Mouse (Mus musculus): Measurements from ENCODE around the gene Wwc2. TPM values are rescaled to one million over a fixed set of nuclear protein-coding genes. Genes with fewer than 3 reads are reported as not detected.

Wwc2 gene
- polyA plus RNA-seq, 1 experiment from 2014 or later, result 12.7 TPM

- Histone ChIP-seq H3K4me1 (ENCODE audit: control insufficient read depth, insufficient read depth, low read length) (no peaks in the 10 kb centered on the region), H3K27ac (replicated peaks; ENCODE audit: low read depth, low read length) (no peak overlapping the region), H3K4me2 (ENCODE audit: low read depth, low read length) (no peak overlapping the region), H3K36me3 (ENCODE audit: control insufficient read depth, insufficient read depth, low read length) (peaks cover 9% of the 10 kb centered on the region; the same call in 1 of the 2 replicates), H3K9ac (ENCODE audit: low read depth, low read length) (no peak overlapping the region), H3K4me3 (ENCODE audit: low read depth, low read length) (no peak overlapping the region), H3K9me3 (ENCODE audit: control insufficient read depth, low read length) (peaks cover under 1% of the 10 kb centered on the region; the same call in 1 of the 2 replicates), H3K27me3 (replicated peaks; ENCODE audit: control insufficient read depth, insufficient read depth, low read length) (no peaks in the 10 kb centered on the region)
- DNase-seq (ENCODE audit: low spot score), result no peak
- WGBS, result 90% methylated on average over 7 of the region's 7 CpGs
- no peak for ATAC-seq (ENCODE audit: low read depth)
Observed at GRCm38 (mm10) chr8:47914946-47915345, 75.8 kb downstream of the Wwc2 start.

DNA sequence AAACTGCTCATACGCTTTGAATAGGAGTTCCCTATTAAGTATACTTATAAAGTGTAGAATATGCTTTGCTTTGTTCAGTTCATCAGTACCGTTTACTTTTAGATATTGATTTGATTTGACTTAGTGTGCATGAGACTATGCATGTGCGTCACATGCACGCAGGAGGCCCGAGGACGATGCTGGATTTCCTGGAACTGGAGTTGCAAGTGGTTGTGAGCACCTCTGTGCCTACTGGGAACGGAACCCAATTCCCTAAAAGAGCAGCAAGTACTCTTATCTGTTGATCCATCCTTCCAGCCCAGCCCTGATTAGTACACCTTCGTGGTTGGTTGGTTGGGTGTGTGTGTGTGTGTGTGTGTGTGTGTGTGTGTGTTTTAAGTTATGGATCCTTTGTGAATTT lies 76.6 kb downstream of the Wwc2 start:
- Histone ChIP-seq H3K4me2 (ENCODE audit: low read depth, low read length) (no peak overlapping the region), H3K9ac (ENCODE audit: low read depth, low read length) (no peak overlapping the region), H3K9me3 (ENCODE audit: control insufficient read depth, low read length) (peaks cover 7% of the 10 kb centered on the region), H3K27ac (replicated peaks; ENCODE audit: low read depth, low read length) (no peak overlapping the region), H3K4me3 (ENCODE audit: low read depth, low read length) (no peak overlapping the region), H3K4me1 (ENCODE audit: control insufficient read depth, insufficient read depth, low read length) (no peaks in the 10 kb centered on the region), H3K36me3 (ENCODE audit: control insufficient read depth, insufficient read depth, low read length) (0 out of 2 replicates have a peak, but pooled peaks cover 6% of the 10 kb centered on the region), H3K27me3 (replicated peaks; ENCODE audit: control insufficient read depth, insufficient read depth, low read length) (no peaks in the 10 kb centered on the region)
- WGBS, result 90% methylated on average over 8 of the region's 8 CpGs
- DNase-seq (ENCODE audit: low spot score), result no peak
- ATAC-seq (ENCODE audit: low read depth), result no peak

GRCm38 (mm10) chr8:47913621-47914020 lies 77.1 kb downstream of the Wwc2 start:
- no peak overlapping the region for H3K4me3 ChIP-seq (ENCODE audit: low read depth, low read length)

GRCm38 (mm10) chr8:47909681-47910080 lies 81.0 kb downstream of the Wwc2 start:
- Histone ChIP-seq H3K4me1 (ENCODE audit: control insufficient read depth, insufficient read depth, low read length) (no peaks in the 10 kb centered on the region), H3K9ac (ENCODE audit: low read depth, low read length) (no peak overlapping the region), H3K9me3 (ENCODE audit: control insufficient read depth, low read length) (peaks cover 7% of the 10 kb centered on the region), H3K27ac (replicated peaks; ENCODE audit: low read depth, low read length) (no peak overlapping the region), H3K36me3 (ENCODE audit: control insufficient read depth, insufficient read depth, low read length) (no peaks in the 10 kb centered on the region), H3K4me3 (ENCODE audit: low read depth, low read length) (no peak overlapping the region), H3K27me3 (replicated peaks; ENCODE audit: control insufficient read depth, insufficient read depth, low read length) (no peaks in the 10 kb centered on the region), H3K4me2 (ENCODE audit: low read depth, low read length) (no peak overlapping the region)
- WGBS, result 97% methylated on average over 11 of the region's 11 CpGs
- ATAC-seq (ENCODE audit: low read depth) (no peak), DNase-seq (ENCODE audit: low spot score) (no peak)

More at GRCm38 (mm10) chr8:47913621-47914020, 77.1 kb downstream of the Wwc2 start:
- WGBS, result 89% methylated on average over 9 of the region's 9 CpGs
- Histone ChIP-seq H3K9ac (ENCODE audit: low read depth, low read length) (no peak overlapping the region), H3K4me2 (ENCODE audit: low read depth, low read length) (no peak overlapping the region), H3K4me1 (ENCODE audit: control insufficient read depth, insufficient read depth, low read length) (no peaks in the 10 kb centered on the region), H3K9me3 (ENCODE audit: control insufficient read depth, low read length) (peaks cover 7% of the 10 kb centered on the region), H3K27ac (replicated peaks; ENCODE audit: low read depth, low read length) (no peak overlapping the region), H3K27me3 (replicated peaks; ENCODE audit: control insufficient read depth, insufficient read depth, low read length) (no peaks in the 10 kb centered on the region), H3K36me3 (ENCODE audit: control insufficient read depth, insufficient read depth, low read length) (0 out of 2 replicates have a peak, but pooled peaks cover 2% of the 10 kb centered on the region)
- no peak for ATAC-seq (ENCODE audit: low read depth)
- DNase-seq (ENCODE audit: low spot score), result no peak

DNA sequence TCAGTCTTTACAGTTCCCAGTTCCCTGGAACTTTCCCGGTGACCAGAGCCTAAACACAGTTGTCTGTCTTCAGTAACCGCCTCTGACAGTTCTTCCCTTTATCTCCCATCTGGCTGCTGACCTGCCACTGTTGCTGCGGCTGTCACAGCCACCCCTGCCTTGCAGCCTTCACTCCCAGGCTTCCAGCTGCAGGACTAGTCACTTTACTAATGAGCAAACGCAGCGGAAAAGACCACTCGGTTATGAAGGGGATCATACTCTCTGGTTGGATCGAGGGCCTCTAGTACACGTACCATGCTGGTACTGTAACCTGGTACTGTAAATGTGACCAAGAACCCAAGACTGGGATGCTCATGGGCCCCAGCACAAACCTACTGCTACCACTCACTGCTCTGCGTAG lies 83.7 kb downstream of the Wwc2 start:
- peaks cover 7% of the 10 kb centered on the region; the same call in 1 of the 2 replicates for H3K9me3 ChIP-seq (ENCODE audit: control insufficient read depth, low read length)

DNA sequence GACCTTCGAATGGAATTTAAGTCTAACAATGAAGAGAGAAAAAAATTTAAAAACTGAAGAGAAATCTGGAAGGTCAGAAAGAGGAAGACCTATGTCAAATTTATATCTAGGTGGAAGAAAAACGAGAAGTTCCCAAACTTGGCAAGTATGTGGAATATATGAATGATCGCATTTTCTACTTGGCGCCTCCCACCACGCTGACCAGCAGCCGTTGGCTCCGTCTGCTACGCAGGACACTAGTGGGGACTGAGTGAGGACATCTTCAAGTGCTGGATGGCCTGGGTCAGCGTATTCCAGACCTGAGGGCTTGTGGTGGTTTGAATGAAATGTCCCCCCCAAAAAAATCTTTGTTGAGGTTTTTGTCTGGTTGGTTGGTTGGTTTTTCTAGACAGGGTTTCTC lies 84.6 kb downstream of the Wwc2 start:
- Histone ChIP-seq H3K4me2 (ENCODE audit: low read depth, low read length) (no peak overlapping the region), H3K9ac (ENCODE audit: low read depth, low read length) (no peak overlapping the region), H3K27ac (replicated peaks; ENCODE audit: low read depth, low read length) (no peak overlapping the region), H3K4me1 (ENCODE audit: control insufficient read depth, insufficient read depth, low read length) (no peaks in the 10 kb centered on the region), H3K27me3 (replicated peaks; ENCODE audit: control insufficient read depth, insufficient read depth, low read length) (no peaks in the 10 kb centered on the region), H3K36me3 (ENCODE audit: control insufficient read depth, insufficient read depth, low read length) (no peaks in the 10 kb centered on the region), H3K9me3 (ENCODE audit: control insufficient read depth, low read length) (peaks cover 7% of the 10 kb centered on the region; the same call in 1 of the 2 replicates), H3K4me3 (ENCODE audit: low read depth, low read length) (no peak overlapping the region)
- 92% methylated on average over 9 of the region's 9 CpGs for WGBS
- ATAC-seq (ENCODE audit: low read depth), result no peak
- no peak for DNase-seq (ENCODE audit: low spot score)

More for the DNA sequence above, 83.7 kb downstream of the Wwc2 start:
- no peak overlapping the region for H3K9ac ChIP-seq (ENCODE audit: low read depth, low read length)
- DNase-seq (ENCODE audit: low spot score), result no peak
- no peak overlapping the region for H3K4me3 ChIP-seq (ENCODE audit: low read depth, low read length)
- H3K4me1 ChIP-seq (ENCODE audit: control insufficient read depth, insufficient read depth, low read length), result no peaks in the 10 kb centered on the region
- no peaks in the 10 kb centered on the region for H3K36me3 ChIP-seq (ENCODE audit: control insufficient read depth, insufficient read depth, low read length)
- no peak overlapping the region for H3K4me2 ChIP-seq (ENCODE audit: low read depth, low read length)
- WGBS, result 79% methylated on average over 9 of the region's 9 CpGs
- H3K27me3 ChIP-seq (replicated peaks; ENCODE audit: control insufficient read depth, insufficient read depth, low read length), result no peaks in the 10 kb centered on the region
- no peak overlapping the region for H3K27ac ChIP-seq (replicated peaks; ENCODE audit: low read depth, low read length)
- ATAC-seq (ENCODE audit: low read depth), result no peak

DNA sequence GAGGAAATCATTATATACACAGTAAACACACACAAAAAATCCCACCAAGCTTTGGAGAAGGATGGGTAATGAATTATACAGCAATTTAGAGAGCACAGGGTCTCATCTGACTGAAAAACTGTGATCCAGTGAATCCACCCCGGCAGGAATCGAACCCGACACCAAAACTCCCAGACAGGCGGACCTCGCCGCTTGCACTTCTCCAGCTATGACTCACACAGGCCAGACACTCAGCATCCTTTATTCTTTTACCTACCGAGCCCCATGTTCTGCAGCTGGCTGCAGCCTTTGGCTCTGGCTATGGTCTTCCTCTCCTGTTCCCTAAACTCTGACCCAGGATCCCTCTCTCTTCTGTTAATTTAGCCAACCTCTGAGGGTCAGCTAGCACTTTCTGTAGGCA lies 85.5 kb downstream of the Wwc2 start:
- H3K4me1 ChIP-seq (ENCODE audit: control insufficient read depth, insufficient read depth, low read length), result no peaks in the 10 kb centered on the region
- peaks cover 6% of the 10 kb centered on the region; the same call in 1 of the 2 replicates for H3K36me3 ChIP-seq (ENCODE audit: control insufficient read depth, insufficient read depth, low read length)
- H3K9me3 ChIP-seq (ENCODE audit: control insufficient read depth, low read length), result peaks cover 7% of the 10 kb centered on the region; the same call in 1 of the 2 replicates
- no peak overlapping the region for H3K4me2 ChIP-seq (ENCODE audit: low read depth, low read length)
- 92% methylated on average over 7 of the region's 7 CpGs for WGBS
- no peak for ATAC-seq (ENCODE audit: low read depth)
- H3K27me3 ChIP-seq (replicated peaks; ENCODE audit: control insufficient read depth, insufficient read depth, low read length), result no peaks in the 10 kb centered on the region
- no peak overlapping the region for H3K9ac ChIP-seq (ENCODE audit: low read depth, low read length)
- H3K27ac ChIP-seq (replicated peaks; ENCODE audit: low read depth, low read length), result no peak overlapping the region
- H3K4me3 ChIP-seq (ENCODE audit: low read depth, low read length), result no peak overlapping the region
- DNase-seq (ENCODE audit: low spot score), result no peak

- no peak for ATAC-seq (ENCODE audit: low read depth)
- H3K4me1 ChIP-seq (ENCODE audit: control insufficient read depth, insufficient read depth, low read length), result no peaks in the 10 kb centered on the region
- WGBS, result 72% methylated on average over 7 of the region's 7 CpGs
- no peak overlapping the region for H3K27ac ChIP-seq (replicated peaks; ENCODE audit: low read depth, low read length)
- no peak overlapping the region for H3K9ac ChIP-seq (ENCODE audit: low read depth, low read length)
- H3K36me3 ChIP-seq (ENCODE audit: control insufficient read depth, insufficient read depth, low read length), result peaks cover 18% of the 10 kb centered on the region
- H3K4me2 ChIP-seq (ENCODE audit: low read depth, low read length), result no peak overlapping the region
- no peaks in the 10 kb centered on the region for H3K27me3 ChIP-seq (replicated peaks; ENCODE audit: control insufficient read depth, insufficient read depth, low read length)
- no peak overlapping the region for H3K4me3 ChIP-seq (ENCODE audit: low read depth, low read length)
- H3K9me3 ChIP-seq (ENCODE audit: control insufficient read depth, low read length), result no peaks in the 10 kb centered on the region
- no peak for DNase-seq (ENCODE audit: low spot score)
Observed at GRCm38 (mm10) chr8:47904004-47904403, 86.7 kb downstream of the Wwc2 start.

GRCm38 (mm10) chr8:47902704-47903103 lies 88.0 kb downstream of the Wwc2 start:
- no peak overlapping the region for H3K4me2 ChIP-seq (ENCODE audit: low read depth, low read length)
- H3K9me3 ChIP-seq (ENCODE audit: control insufficient read depth, low read length), result no peaks in the 10 kb centered on the region
- WGBS, result 77% methylated on average over 3 of the region's 3 CpGs
- no peaks in the 10 kb centered on the region for H3K4me1 ChIP-seq (ENCODE audit: control insufficient read depth, insufficient read depth, low read length)
- H3K27ac ChIP-seq (replicated peaks; ENCODE audit: low read depth, low read length), result no peak overlapping the region
- no peak for ATAC-seq (ENCODE audit: low read depth)
- peaks cover 21% of the 10 kb centered on the region for H3K36me3 ChIP-seq (ENCODE audit: control insufficient read depth, insufficient read depth, low read length)
- H3K4me3 ChIP-seq (ENCODE audit: low read depth, low read length), result no peak overlapping the region
- no peaks in the 10 kb centered on the region for H3K27me3 ChIP-seq (replicated peaks; ENCODE audit: control insufficient read depth, insufficient read depth, low read length)
- no peak for DNase-seq (ENCODE audit: low spot score)
- H3K9ac ChIP-seq (ENCODE audit: low read depth, low read length), result no peak overlapping the region

Data from embryonic facial prominence, embryonic 14.5 days (tissue).